Comparison of ENCODE assay signal across 11 mouse cellular contexts in the genomic region with DNA sequence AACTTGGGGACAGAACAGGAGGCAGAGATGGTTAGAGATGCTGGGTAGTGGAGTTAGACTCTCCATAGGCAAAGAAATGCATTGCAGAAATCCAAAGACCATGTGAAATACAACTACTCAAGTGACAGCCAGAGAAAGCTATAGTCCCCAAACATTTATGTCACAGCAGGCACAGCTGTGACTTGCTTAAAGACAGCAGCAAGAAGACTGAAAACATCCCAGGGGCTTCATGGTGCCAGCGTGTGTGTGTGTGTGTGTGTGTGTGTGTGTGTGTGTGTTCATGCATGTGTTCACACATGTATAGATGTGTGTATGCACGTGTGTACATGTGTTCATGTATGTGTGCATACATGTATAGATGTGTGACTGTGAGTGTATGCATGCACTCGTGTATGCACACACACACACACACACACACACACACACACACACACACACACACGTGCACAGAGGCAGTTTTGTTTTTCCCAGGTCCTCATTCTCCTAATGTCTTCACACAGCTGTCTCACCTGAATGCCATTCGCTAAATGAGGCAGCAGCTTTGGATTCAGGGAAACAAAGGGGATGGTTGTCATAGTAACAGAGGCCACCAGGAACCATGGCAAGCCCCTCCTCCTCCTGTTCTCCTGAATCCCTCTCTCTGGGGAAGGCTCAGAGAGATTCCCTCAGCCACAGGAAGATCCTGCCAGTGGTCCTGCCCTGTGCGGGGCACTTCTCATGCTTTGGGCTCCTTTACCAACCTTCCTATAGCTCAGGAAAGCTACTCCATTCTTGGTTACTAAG.
DNase-seq lines count a peak whose midpoint lies in the region; ATAC-seq lines count a peak whose summit lies in the region.
"Had no signal": no experiment of that assay in that cellular context is flagged by ENCODE, and none has a peak within 500 bp of the region (broad histone marks: within the 10 kb centered on the region; RNA-seq: fewer than 3 reads in every experiment).

No protein-coding gene starts in this region.

- H3K4me2 ChIP-seq in hindbrain, embryonic 13.5 days: peak overlapping the region; percentile 8; the same call in 1 of the 2 replicates
- peak overlapping the region; percentile 20; the same call in 1 of the 2 replicates for H3K4me2 ChIP-seq in midbrain, embryonic 15.5 days
- H3K4me2 ChIP-seq: limb, embryonic 13.5 days had no signal

- peak overlapping the region; percentile 94 for H3K27ac ChIP-seq in hindbrain, embryonic 13.5 days
- H3K27ac ChIP-seq in midbrain, embryonic 15.5 days: peak overlapping the region; percentile 94
- H3K27ac ChIP-seq: limb, embryonic 13.5 days had no signal

- 13% methylated on average over 6 of the region's 6 CpGs for WGBS in hindbrain, embryonic 13.5 days
- 10% methylated on average over 6 of the region's 6 CpGs for WGBS in midbrain, embryonic 15.5 days

- no peak overlapping the region for H3K4me3 ChIP-seq in hindbrain, embryonic 13.5 days
- H3K4me3 ChIP-seq in midbrain, embryonic 15.5 days: no peak overlapping the region
- H3K4me3 ChIP-seq: limb, embryonic 13.5 days had no signal

- no peaks in the 10 kb centered on the region for H3K27me3 ChIP-seq in hindbrain, embryonic 13.5 days
- no peaks in the 10 kb centered on the region for H3K27me3 ChIP-seq in midbrain, embryonic 15.5 days (replicated peaks)
- H3K27me3 ChIP-seq: limb, embryonic 13.5 days; Patski had no signal

- peak; percentile 93 for ATAC-seq in hindbrain, embryonic 13.5 days (ENCODE audit: low FRiP score)
- peak; percentile 95 for ATAC-seq in midbrain, embryonic 15.5 days (replicated peaks)
- ATAC-seq in megakaryocyte progenitor cell, adult 5-6 weeks (replicated peaks; ENCODE audit: poor library complexity): no peak
- no peak for ATAC-seq in monocyte, adult 5-6 weeks (replicated peaks; ENCODE audit: insufficient number of reproducible peaks, low FRiP score, low TSS enrichment, poor library complexity, severe bottlenecking)
- ATAC-seq: Patski had no signal

- H3K4me1 ChIP-seq in hindbrain, embryonic 13.5 days (replicated peaks): peaks cover 27% of the 10 kb centered on the region
- peaks cover 22% of the 10 kb centered on the region for H3K4me1 ChIP-seq in midbrain, embryonic 15.5 days

- peak; percentile 23 to 36 for DNase-seq in cerebellum, postnatal 10 days
- no peak for DNase-seq in cerebellum, adult 9-10 months
- peak; percentile 51 for DNase-seq in embryo, embryonic 11.5 days (ENCODE audit: low read depth, low spot score)
- no peak for DNase-seq in heart, postnatal 25 days (ENCODE audit: low spot score)
- DNase-seq: heart, postnatal 14 days had no signal

- H3K9me3 ChIP-seq in hindbrain, embryonic 13.5 days: no peaks in the 10 kb centered on the region
- H3K9me3 ChIP-seq in midbrain, embryonic 15.5 days: no peaks in the 10 kb centered on the region
- H3K9me3 ChIP-seq: limb, embryonic 13.5 days had no signal

- intact Hi-C loops in heart, postnatal 25 days (cut with DNase I): no loop called here

- H3K9ac ChIP-seq in hindbrain, embryonic 13.5 days: peak overlapping the region; percentile 3; the same call in 1 of the 2 replicates
- H3K9ac ChIP-seq in midbrain, embryonic 15.5 days: no peak overlapping the region
- H3K9ac ChIP-seq: limb, embryonic 13.5 days had no signal

- no peaks in the 10 kb centered on the region for H3K36me3 ChIP-seq in hindbrain, embryonic 13.5 days
- no peaks in the 10 kb centered on the region for H3K36me3 ChIP-seq in midbrain, embryonic 15.5 days (replicated peaks)
- H3K36me3 ChIP-seq: limb, embryonic 13.5 days had no signal

Comparison
In these comparisons a context has a peak if more than half of its experiments do, and no peak if none do; other contexts are left out.
1. DNase-seq: peak in cerebellum, postnatal 10 days (2 of 2) and embryo, embryonic 11.5 days (single experiment); none in cerebellum, adult 9-10 months (single experiment) and heart, postnatal 25 days (single experiment).
2. ATAC-seq: peak in hindbrain, embryonic 13.5 days (single experiment) and midbrain, embryonic 15.5 days (single experiment); none in megakaryocyte progenitor cell, adult 5-6 weeks (single experiment) and monocyte, adult 5-6 weeks (single experiment).